ENCODE assay signal across 8 mouse cellular contexts in genomic region chr9:56926387-56926786, GRCm38 (mm10). TPM values are rescaled to one million over a fixed set of nuclear protein-coding genes. Genes with fewer than 3 reads are reported as not detected.
DNase-seq lines count a peak whose midpoint lies in the region; ATAC-seq and TF ChIP-seq lines count a peak whose summit lies in the region.

No protein-coding gene starts in this region.

- 67% methylated on average over 10 of the region's 10 CpGs for WGBS in heart, embryonic 10.5 days
- 91% methylated on average over 10 of the region's 10 CpGs for WGBS in spleen, adult 2 months
- 70% methylated on average over 10 of the region's 10 CpGs for WGBS in liver, embryonic 14.5 days (ENCODE audit: insufficient replicate concordance)

- peak overlapping the region; percentile 79 for H3K4me3 ChIP-seq in heart, embryonic 10.5 days
- H3K4me3 ChIP-seq in spleen, adult 2 months (ENCODE audit: extremely low read depth, insufficient read depth, insufficient read length), result peak overlapping the region; percentile 5; the same call in 1 of the 2 replicates
- no peak overlapping the region for H3K4me3 ChIP-seq in liver, embryonic 14.5 days (ENCODE audit: insufficient read depth in 1 of 2, low read depth in 2 of 2, low read length in 2 of 2)

- H3K4me1 ChIP-seq in heart, embryonic 10.5 days, result peaks cover 57% of the 10 kb centered on the region
- no peaks in the 10 kb centered on the region for H3K4me1 ChIP-seq in spleen, adult 2 months (ENCODE audit: control insufficient read depth, insufficient read depth, insufficient read length)
- H3K4me1 ChIP-seq in liver, embryonic 14.5 days (replicated peaks; ENCODE audit: control insufficient read depth in 2 of 2, insufficient read depth in 2 of 2, low read length in 1 of 2), result peaks cover 0 to 4% of the 10 kb centered on the region in 2 experiments; a peak in 1 of 4 replicates

- no peak for ATAC-seq in liver, embryonic 14.5 days (ENCODE audit: insufficient read depth)

- peaks cover 22% of the 10 kb centered on the region for H3K36me3 ChIP-seq in heart, embryonic 10.5 days
- H3K36me3 ChIP-seq in spleen, adult 2 months (ENCODE audit: control insufficient read depth, insufficient read depth, low read length), result no peaks in the 10 kb centered on the region
- no peaks in the 10 kb centered on the region for H3K36me3 ChIP-seq in liver, embryonic 14.5 days (replicated peaks; ENCODE audit: control insufficient read depth, insufficient read depth, low read depth)

- no peaks in the 10 kb centered on the region for H3K27me3 ChIP-seq in heart, embryonic 10.5 days (ENCODE audit: insufficient read depth, poor library complexity, severe bottlenecking)
- H3K27me3 ChIP-seq in spleen, adult 2 months (ENCODE audit: control insufficient read depth, insufficient read depth, low read length), result no peaks in the 10 kb centered on the region; the same call in 1 of the 2 replicates
- no peaks in the 10 kb centered on the region; the same call in 1 of the 2 replicates for H3K27me3 ChIP-seq in liver, embryonic 14.5 days (ENCODE audit: control insufficient read depth, insufficient read depth, low read length)

- no peaks in the 10 kb centered on the region for H3K9me3 ChIP-seq in heart, embryonic 10.5 days
- H3K9me3 ChIP-seq in liver, embryonic 14.5 days (ENCODE audit: control insufficient read depth, low read length), result no peaks in the 10 kb centered on the region

- TF ChIP-seq EP300 in liver, embryonic 14.5 days (IDR thresholded peaks at IDR 0.05; ENCODE audit: low read depth), result no peak

- H3K4me2 ChIP-seq in liver, embryonic 14.5 days (ENCODE audit: low read depth), result peak overlapping the region; percentile 85; the same call in 1 of the 2 replicates

- DNase-seq in heart, embryonic 10.5 days (ENCODE audit: low spot score), result no peak
- DNase-seq in heart, adult 18-20 months, result no peak
- DNase-seq in spleen, adult 2 months (ENCODE audit: low read depth in 1 of 2, low spot score in 2 of 2), result no peak
- DNase-seq in spleen, adult 18-20 months, result no peak
- no peak for DNase-seq in liver, embryonic 14.5 days (ENCODE audit: low read depth in 3 of 3, low spot score in 3 of 3)
- no peak for DNase-seq in embryo, embryonic 10.5 days (ENCODE audit: low spot score)
- no peak for DNase-seq in adrenal gland, postnatal 4 days (ENCODE audit: low spot score in 2 of 2)
- DNase-seq in cerebellum, postnatal 10 days, result no peak

- no peak for TF ChIP-seq CTCF in spleen, adult 2 months (IDR thresholded peaks at IDR 0.05; ENCODE audit: extremely low read depth, insufficient read depth, insufficient read length, insufficient replicate concordance)
- no peak for TF ChIP-seq CTCF in liver, embryonic 14.5 days (IDR thresholded peaks at IDR 0.05; ENCODE audit: low read depth)

- no peak overlapping the region for H3K9ac ChIP-seq in liver, embryonic 14.5 days (replicated peaks)

- peak overlapping the region; percentile 94 for H3K27ac ChIP-seq in heart, embryonic 10.5 days
- peak overlapping the region; percentile 2; the same call in 1 of the 2 replicates for H3K27ac ChIP-seq in spleen, adult 2 months (ENCODE audit: insufficient read depth, low read length)
- H3K27ac ChIP-seq in liver, embryonic 14.5 days, result no peak overlapping the region

- no peak for TF ChIP-seq POLR2A in spleen, adult 2 months (IDR thresholded peaks at IDR 0.05; ENCODE audit: low read depth, low read length)

RNA-seq across cellular contexts. Expression of gene Snx33, which starts 1.8 kb away (rescaled TPM):
- 8.0 and 8.1 TPM in 2 replicates for polyA plus RNA-seq in heart, embryonic 10.5 days (2016; fragmentation: Nextera tagmentation; extraction: Ambion mirVana)
- total RNA-seq in heart, adult 18-20 months (2021), result 1 to 10 TPM; 7.0 to 8.2 TPM
- 8.6 and 9.0 TPM in 2 replicates for polyA plus RNA-seq in spleen, adult 2 months (2012; rRNA removed)
- 0.74 and 0.78 TPM in 2 replicates for polyA plus RNA-seq in liver, embryonic 14.5 days (2012; rRNA removed)
- polyA plus RNA-seq in liver, embryonic 14.5 days (2014; fragmentation: Nextera tagmentation; extraction: Ambion mirVana), result 0.62 and 0.66 TPM in 2 replicates
- 10 to 100 TPM; 28.4 to 30.7 TPM for total RNA-seq in adrenal gland, postnatal 4 days (2021)

RNA-seq across cellular contexts. Expression of gene Imp3, which starts 10.9 kb away (rescaled TPM):
- 54.8 and 65.1 TPM in 2 replicates for polyA plus RNA-seq in heart, embryonic 10.5 days (2016; fragmentation: Nextera tagmentation; extraction: Ambion mirVana)
- 10 to 100 TPM; 55.8 to 58.3 TPM for total RNA-seq in heart, adult 18-20 months (2021)
- polyA plus RNA-seq in spleen, adult 2 months (2012; rRNA removed), result 167 and 283 TPM in 2 replicates
- polyA plus RNA-seq in liver, embryonic 14.5 days (2012; rRNA removed), result 69.2 and 93.9 TPM in 2 replicates
- polyA plus RNA-seq in liver, embryonic 14.5 days (2014; fragmentation: Nextera tagmentation; extraction: Ambion mirVana), result 49.0 and 49.8 TPM in 2 replicates
- total RNA-seq in adrenal gland, postnatal 4 days (2021), result 10 to 100 TPM; 87.2 to 87.5 TPM

RNA-seq across cellular contexts. Expression of gene Snupn, which starts 24.3 kb away (rescaled TPM):
- polyA plus RNA-seq in heart, embryonic 10.5 days (2016; fragmentation: Nextera tagmentation; extraction: Ambion mirVana), result 24.4 and 27.4 TPM in 2 replicates
- 10 to 100 TPM; 10.6 to 11.2 TPM for total RNA-seq in heart, adult 18-20 months (2021)
- 2.8 and 3.7 TPM in 2 replicates for polyA plus RNA-seq in spleen, adult 2 months (2012; rRNA removed)
- 3.6 and 4.6 TPM in 2 replicates for polyA plus RNA-seq in liver, embryonic 14.5 days (2012; rRNA removed)
- 8.7 and 8.8 TPM in 2 replicates for polyA plus RNA-seq in liver, embryonic 14.5 days (2014; fragmentation: Nextera tagmentation; extraction: Ambion mirVana)
- total RNA-seq in adrenal gland, postnatal 4 days (2021), result 10 to 100 TPM; 13.3 to 14.2 TPM

Comparison
In these comparisons a context has a peak if more than half of its experiments do, and no peak if none do; other contexts are left out.
1. H3K4me3 ChIP-seq: peak in heart, embryonic 10.5 days (single experiment) and spleen, adult 2 months (single experiment); none in liver, embryonic 14.5 days (0 of 2).